Mouse (Mus musculus) adrenal gland, postnatal 25 days (tissue): ENCODE data around the gene Mrpl54. TPM values are rescaled to one million over a fixed set of nuclear protein-coding genes. Genes with fewer than 3 reads are reported as not detected.
"Not testable (repeated sequence)": the region's sequence is repeated elsewhere in the genome, so short reads cannot be mapped to it uniquely, and the experiment has no call there.

Experiments used
- DNase-seq: peaks from one replicate; pipeline ENCODE4 v3.0.0; 2021; ENCODE audit warnings: mixed read lengths
- microRNA-seq, 2 experiments: library from miRNA; unstranded; fragments of <30 nt; microRNA quantifications; one replicate each; pipeline ENCODE4 v1.2.0; 2021
- total RNA-seq: library from RNA; stranded (reverse); gene quantifications from 2 replicates; pipeline ENCODE4 v1.2.3, GENCODE M21; 2021

The Mrpl54 gene
- total RNA-seq, 1 experiment from 2014 or later = 116 TPM

GRCm38 (mm10) chr10:81229735-81230437 lies 36.8 kb downstream of the Mrpl54 start:
- no peak for DNase-seq

- DNase-seq = not testable (repeated sequence)
These were observed 43.0 kb downstream of the Mrpl54 start for GRCm38 (mm10) chr10:81223731-81224130.

GRCm38 (mm10) chr10:81221402-81222015 lies 45.2 kb downstream of the Mrpl54 start:
- no peak for DNase-seq

GRCm38 (mm10) chr10:81217964-81218363 lies 48.8 kb downstream of the Mrpl54 start:
- DNase-seq = peak; percentile 73

GRCm38 (mm10) chr10:81217267-81217666 lies 49.5 kb downstream of the Mrpl54 start:
- not testable (repeated sequence) for DNase-seq

- no peak for DNase-seq
These were observed 49.9 kb downstream of the Mrpl54 start for GRCm38 (mm10) chr10:81216810-81217209.

GRCm38 (mm10) chr10:81216260-81216659 lies 50.5 kb downstream of the Mrpl54 start:
- no peak for DNase-seq

Small RNAs within 50 kb of the gene (microRNA-seq; reads per million reads assigned to microRNA genes)
- 6.4 to 7.2 reads per million in 2 experiments for gene Mir3057

Other genes with a start within 250 kb of the Mrpl54 start
- gene Diras1, start 241.3 kb downstream of the Mrpl54 start, total RNA-seq = 1.9 and 2.9 TPM in 2 replicates
- 45.1 and 80.7 TPM in 2 replicates for gene Slc39a3, start 229.5 kb downstream of the Mrpl54 start, total RNA-seq
- 198 and 223 TPM in 2 replicates for gene Sgta, start 206.8 kb downstream of the Mrpl54 start, total RNA-seq
- gene Thop1, start 196.9 kb downstream of the Mrpl54 start, total RNA-seq = 54.3 and 80.2 TPM in 2 replicates
- 1.6 and 2.7 TPM in 2 replicates for gene Creb3l3, start 168.1 kb downstream of the Mrpl54 start, total RNA-seq
- 182 and 184 TPM in 2 replicates for gene Map2k2, start 161.0 kb downstream of the Mrpl54 start, total RNA-seq
- 72.8 and 96.8 TPM in 2 replicates for gene Zbtb7a, start 131.7 kb downstream of the Mrpl54 start, total RNA-seq
- 33.1 and 36.9 TPM in 2 replicates for gene Pias4, start 99.0 kb downstream of the Mrpl54 start, total RNA-seq
- gene Eef2, start 90.3 kb downstream of the Mrpl54 start, total RNA-seq = 1,495 and 1,572 TPM in 2 replicates
- gene Dapk3, start 83.9 kb downstream of the Mrpl54 start, total RNA-seq = 70.8 and 76.5 TPM in 2 replicates
- gene 4930442H23Rik, start 83.1 kb downstream of the Mrpl54 start, total RNA-seq = not detected in 2 replicates
- not detected in 2 replicates for gene Nmrk2, start 64.9 kb downstream of the Mrpl54 start, total RNA-seq
- 1.0 and 2.8 TPM in 2 replicates for gene Atcay, start 36.1 kb downstream of the Mrpl54 start, total RNA-seq
- 14.0 and 22.3 TPM in 2 replicates for gene Zfr2, start 33.8 kb downstream of the Mrpl54 start, total RNA-seq
- gene Matk, start 14.0 kb downstream of the Mrpl54 start, total RNA-seq = 0.82 and 1.4 TPM in 2 replicates
- 70.4 and 110 TPM in 2 replicates for gene Apba3, start within 50 bp of the Mrpl54 start, total RNA-seq
- gene Tjp3, start 24.6 kb upstream of the Mrpl54 start, total RNA-seq = 0.18 TPM in 1 of 2 replicates, not detected in the other
- gene Pip5k1c, start 26.0 kb upstream of the Mrpl54 start, total RNA-seq = 44.6 and 51.8 TPM in 2 replicates
- gene Cactin, start 54.2 kb upstream of the Mrpl54 start, total RNA-seq = 44.0 and 45.7 TPM in 2 replicates
- 65.7 and 69.5 TPM in 2 replicates for gene Tbxa2r, start 61.8 kb upstream of the Mrpl54 start, total RNA-seq
- 4.5 and 4.7 TPM in 2 replicates for gene Gipc3, start 76.3 kb upstream of the Mrpl54 start, total RNA-seq
- gene Hmg20b, start 83.5 kb upstream of the Mrpl54 start, total RNA-seq = 102 and 111 TPM in 2 replicates
- 14.3 and 21.6 TPM in 2 replicates for gene Mfsd12, start 90.6 kb upstream of the Mrpl54 start, total RNA-seq
- 1.4 and 2.4 TPM in 2 replicates for gene 4930404N11Rik, start 98.9 kb upstream of the Mrpl54 start, total RNA-seq
- 49.3 and 51.6 TPM in 2 replicates for gene Fzr1, start 111.6 kb upstream of the Mrpl54 start, total RNA-seq
- gene Dohh, start 117.5 kb upstream of the Mrpl54 start, total RNA-seq = 48.4 and 52.7 TPM in 2 replicates
- gene Gm48551, start 117.5 kb upstream of the Mrpl54 start, total RNA-seq = 1.7 TPM in 2 replicates
- 1.5 TPM in 1 of 2 replicates, not detected in the other for gene Gm48552, start 122.1 kb upstream of the Mrpl54 start, total RNA-seq
- 1.4 TPM in 1 of 2 replicates, not detected in the other for gene Smim24, start 126.1 kb upstream of the Mrpl54 start, total RNA-seq
- 100 and 129 TPM in 2 replicates for gene Nfic, start 188.7 kb upstream of the Mrpl54 start, total RNA-seq
- gene Celf5, start 215.8 kb upstream of the Mrpl54 start, total RNA-seq = 0.43 and 1.2 TPM in 2 replicates
- gene Ncln, start 229.5 kb upstream of the Mrpl54 start, total RNA-seq = 120 and 128 TPM in 2 replicates
- 0.85 and 1.4 TPM in 2 replicates for gene S1pr4, start 233.2 kb upstream of the Mrpl54 start, total RNA-seq